Mouse (Mus musculus): Measurements from ENCODE around the gene Hectd4. TPM values are rescaled to one million over a fixed set of nuclear protein-coding genes. Genes with fewer than 3 reads are reported as not detected.

Gene Hectd4
- 11.5 and 11.7 TPM in 2 replicates for polyA plus RNA-seq (2012; ENCODE audit: insufficient read depth, insufficient read length, missing spikeins)

DNA sequence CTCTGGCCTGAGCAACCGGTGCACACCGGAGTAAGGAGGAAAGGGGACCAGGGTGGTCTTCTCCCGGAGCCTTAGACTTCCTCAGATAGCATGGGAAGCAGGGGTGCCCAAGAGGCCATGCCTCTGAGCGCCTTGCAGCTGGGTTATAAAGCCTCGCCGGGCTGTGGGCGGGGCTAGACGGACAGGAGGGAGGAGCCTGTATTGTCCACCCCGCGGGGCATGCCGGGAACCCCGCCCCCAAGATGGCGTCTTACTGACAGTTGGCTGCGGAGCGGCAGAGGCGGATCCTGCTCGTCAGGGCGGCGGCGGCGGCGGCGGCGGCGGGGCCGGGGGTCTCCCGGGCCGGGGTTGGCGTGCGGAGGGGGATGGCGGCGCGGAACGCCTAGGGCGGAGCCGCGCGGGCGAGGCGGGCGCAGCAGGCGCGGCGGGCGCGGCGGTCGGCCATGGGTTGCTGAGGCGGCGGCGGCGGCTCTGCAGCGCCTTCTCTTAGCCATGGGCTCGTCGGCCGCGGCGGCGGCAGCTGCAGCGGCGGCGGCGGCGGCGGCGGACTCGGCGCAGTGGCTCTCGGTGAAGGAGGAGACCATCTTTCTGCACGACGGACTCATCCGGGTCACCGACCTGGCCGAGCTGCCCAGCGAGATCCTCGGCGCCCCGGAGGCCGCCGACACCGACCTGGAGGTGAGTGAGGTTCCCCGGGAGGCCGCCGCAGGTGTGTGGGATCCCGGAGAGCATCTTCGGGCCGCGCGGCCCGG, at the start of gene Hectd4:
Hectd4 (plus strand) TSS at position 240 of the 752 bp plus-strand sequence.
- Histone ChIP-seq H3K4me1 (ENCODE audit: control insufficient read depth, insufficient read depth, low read length) (peaks cover 5% of the 10 kb centered on the region), H3K4me3 (ENCODE audit: insufficient read depth, low read length) (peak within 1 kb of the TSS; percentile 80), H3K27ac (ENCODE audit: insufficient read depth, low read depth, low read length) (peak within 1 kb of the TSS; percentile 45; the same call in 1 of the 2 replicates)
- TF ChIP-seq CTCF (IDR thresholded peaks at IDR 0.05; ENCODE audit: low read depth, low read length) (no peak), POLR2A (IDR thresholded peaks at IDR 0.05; ENCODE audit: borderline replicate concordance, low read depth, low read length) (0 out of 2 replicates have a peak, but pooled peaks have one; percentile 51)

DNA sequence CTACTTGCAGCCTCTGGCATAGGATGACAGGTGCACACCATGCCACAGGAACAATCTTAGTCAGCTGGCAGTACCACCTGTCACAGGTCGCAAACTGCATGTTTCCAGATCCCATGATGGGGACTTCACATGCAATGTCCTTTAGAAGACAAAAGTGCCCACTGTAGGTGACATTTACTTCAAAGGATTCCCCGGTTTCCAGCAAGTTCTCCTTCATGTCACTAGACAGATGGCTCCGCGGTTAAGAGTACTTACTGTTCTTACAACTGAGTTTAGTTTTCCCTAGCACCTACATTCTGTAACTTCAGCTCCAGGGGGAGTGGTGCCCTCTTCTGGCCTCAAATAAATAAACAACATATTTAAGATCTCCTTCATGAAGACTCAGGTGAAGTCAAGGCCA, 47.2 kb upstream of the Hectd4 start:
- no peak overlapping the region for H3K4me3 ChIP-seq (ENCODE audit: insufficient read depth, low read length)
- H3K4me1 ChIP-seq (ENCODE audit: control insufficient read depth, insufficient read depth, low read length) = peaks cover 2% of the 10 kb centered on the region; the same call in 1 of the 2 replicates
- TF ChIP-seq CTCF (IDR thresholded peaks at IDR 0.05; ENCODE audit: low read depth, low read length) (no peak), POLR2A (IDR thresholded peaks at IDR 0.05; ENCODE audit: borderline replicate concordance, low read depth, low read length) (no peak)
- H3K27ac ChIP-seq (ENCODE audit: insufficient read depth, low read depth, low read length) = no peak overlapping the region

GRCm38 (mm10) chr5:121179077-121179857, 40.8 kb upstream of the Hectd4 start:
- TF ChIP-seq POLR2A (IDR thresholded peaks at IDR 0.05; ENCODE audit: borderline replicate concordance, low read depth, low read length) = no peak
- TF ChIP-seq CTCF (IDR thresholded peaks at IDR 0.05; ENCODE audit: low read depth, low read length) = no peak
- peaks cover 15% of the 10 kb centered on the region for H3K4me1 ChIP-seq (ENCODE audit: control insufficient read depth, insufficient read depth, low read length)
- no peak overlapping the region for H3K27ac ChIP-seq (ENCODE audit: insufficient read depth, low read depth, low read length)
- no peak overlapping the region for H3K4me3 ChIP-seq (ENCODE audit: insufficient read depth, low read length)

- H3K4me3 ChIP-seq (ENCODE audit: insufficient read depth, low read length) = no peak overlapping the region
- peaks cover 36% of the 10 kb centered on the region for H3K4me1 ChIP-seq (ENCODE audit: control insufficient read depth, insufficient read depth, low read length)
- H3K27ac ChIP-seq (ENCODE audit: insufficient read depth, low read depth, low read length) = no peak overlapping the region
- no peak for TF ChIP-seq POLR2A (IDR thresholded peaks at IDR 0.05; ENCODE audit: borderline replicate concordance, low read depth, low read length)
- TF ChIP-seq CTCF (IDR thresholded peaks at IDR 0.05; ENCODE audit: low read depth, low read length) = no peak
These were observed 36.8 kb upstream of the Hectd4 start for GRCm38 (mm10) chr5:121183269-121183668.

DNA sequence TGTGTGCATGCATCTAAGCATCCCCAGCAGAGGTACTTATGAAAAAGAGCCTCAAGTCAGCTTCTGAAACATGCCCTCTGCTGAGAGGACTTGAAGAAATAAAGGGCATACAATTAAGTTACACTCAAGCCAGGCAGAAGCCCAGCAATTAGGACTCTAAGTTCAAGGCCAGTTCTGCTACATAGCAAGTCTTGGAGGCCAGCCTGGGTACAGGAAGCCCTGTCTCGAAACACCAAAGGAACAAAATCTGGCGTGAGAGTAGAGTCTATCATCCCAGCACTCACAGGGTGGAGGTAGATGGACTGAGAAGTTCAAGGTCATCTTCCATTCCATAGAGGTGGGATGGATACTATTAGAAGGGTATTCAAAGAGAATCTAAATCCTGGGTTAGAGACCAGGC, 35.6 kb upstream of the Hectd4 start:
- Histone ChIP-seq H3K27ac (ENCODE audit: insufficient read depth, low read depth, low read length) (no peak overlapping the region), H3K4me3 (ENCODE audit: insufficient read depth, low read length) (no peak overlapping the region), H3K4me1 (ENCODE audit: control insufficient read depth, insufficient read depth, low read length) (peaks cover 40% of the 10 kb centered on the region)
- no peak for TF ChIP-seq POLR2A (IDR thresholded peaks at IDR 0.05; ENCODE audit: borderline replicate concordance, low read depth, low read length)
- no peak for TF ChIP-seq CTCF (IDR thresholded peaks at IDR 0.05; ENCODE audit: low read depth, low read length)

- Histone ChIP-seq H3K4me1 (ENCODE audit: control insufficient read depth, insufficient read depth, low read length) (peaks cover 34% of the 10 kb centered on the region), H3K27ac (ENCODE audit: insufficient read depth, low read depth, low read length) (no peak overlapping the region), H3K4me3 (ENCODE audit: insufficient read depth, low read length) (no peak overlapping the region)
- TF ChIP-seq CTCF (IDR thresholded peaks at IDR 0.05; ENCODE audit: low read depth, low read length) (no peak), POLR2A (IDR thresholded peaks at IDR 0.05; ENCODE audit: borderline replicate concordance, low read depth, low read length) (no peak)
These were observed 35.0 kb upstream of the Hectd4 start for GRCm38 (mm10) chr5:121184945-121185551.

DNA sequence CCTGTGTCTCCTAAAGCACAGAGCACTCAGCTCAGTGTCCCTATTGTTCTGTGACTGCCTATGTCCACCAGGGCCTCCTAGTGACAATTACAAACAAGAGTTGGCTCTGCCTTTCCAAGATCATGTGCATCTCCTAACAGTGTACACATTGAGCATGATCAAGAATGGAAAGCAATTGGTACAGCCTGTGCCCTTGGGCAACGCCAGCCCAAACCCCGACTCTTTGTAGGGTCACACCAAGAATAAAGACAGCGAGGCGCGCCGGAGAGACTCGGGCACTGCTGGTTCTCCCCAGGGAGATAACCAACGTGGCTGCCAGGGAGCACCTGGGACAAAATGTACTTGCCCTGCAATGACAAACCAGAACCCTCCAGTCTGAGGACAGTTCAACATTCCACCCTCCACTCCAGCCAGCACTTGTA, 32.4 kb upstream of the Hectd4 start:
- no peak for TF ChIP-seq POLR2A (IDR thresholded peaks at IDR 0.05; ENCODE audit: borderline replicate concordance, low read depth, low read length)
- no peak for TF ChIP-seq CTCF (IDR thresholded peaks at IDR 0.05; ENCODE audit: low read depth, low read length)
- Histone ChIP-seq H3K4me1 (ENCODE audit: control insufficient read depth, insufficient read depth, low read length) (peaks cover 32% of the 10 kb centered on the region), H3K27ac (ENCODE audit: insufficient read depth, low read depth, low read length) (no peak overlapping the region), H3K4me3 (ENCODE audit: insufficient read depth, low read length) (no peak overlapping the region)

- Histone ChIP-seq H3K4me3 (ENCODE audit: insufficient read depth, low read length) (no peak overlapping the region), H3K4me1 (ENCODE audit: control insufficient read depth, insufficient read depth, low read length) (peaks cover 34% of the 10 kb centered on the region), H3K27ac (ENCODE audit: insufficient read depth, low read depth, low read length) (no peak overlapping the region)
- no peak for TF ChIP-seq POLR2A (IDR thresholded peaks at IDR 0.05; ENCODE audit: borderline replicate concordance, low read depth, low read length)
- no peak for TF ChIP-seq CTCF (IDR thresholded peaks at IDR 0.05; ENCODE audit: low read depth, low read length)
These were observed 31.8 kb upstream of the Hectd4 start for GRCm38 (mm10) chr5:121188265-121188664.

DNA sequence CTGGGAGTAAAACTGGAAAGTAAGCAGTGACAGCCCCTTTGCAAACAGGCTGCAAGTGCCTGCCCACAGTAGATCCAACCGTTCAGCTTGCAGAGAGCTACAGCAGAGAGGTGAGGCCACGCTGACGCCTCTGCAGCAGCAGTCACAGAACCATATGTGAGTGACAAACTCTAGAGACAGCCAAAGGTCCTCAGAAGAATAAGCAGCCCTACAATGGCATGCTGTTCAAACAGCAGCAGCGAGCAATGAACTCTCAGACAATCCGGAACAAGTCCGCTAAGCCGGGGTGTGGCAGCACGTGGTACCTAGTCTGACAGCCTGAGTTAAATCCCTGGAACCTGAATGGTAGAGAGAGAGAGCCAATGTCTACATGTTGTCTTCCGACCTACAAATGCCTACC, 30.8 kb upstream of the Hectd4 start:
- TF ChIP-seq CTCF (IDR thresholded peaks at IDR 0.05; ENCODE audit: low read depth, low read length) (no peak), POLR2A (IDR thresholded peaks at IDR 0.05; ENCODE audit: borderline replicate concordance, low read depth, low read length) (no peak)
- H3K27ac ChIP-seq (ENCODE audit: insufficient read depth, low read depth, low read length) = no peak overlapping the region
- H3K4me1 ChIP-seq (ENCODE audit: control insufficient read depth, insufficient read depth, low read length) = peaks cover 40% of the 10 kb centered on the region
- H3K4me3 ChIP-seq (ENCODE audit: insufficient read depth, low read length) = no peak overlapping the region

Data from bone marrow macrophage, adult 2 months (primary cell).